Mouse (Mus musculus) lung, embryonic 14.5 days (tissue): ENCODE data around the gene Coil. TPM values are rescaled to one million over a fixed set of nuclear protein-coding genes. Genes with fewer than 3 reads are reported as not detected.
A peak's percentile ranks its signal among the peaks of the same experiment; 100 is the strongest.
"Not testable (repeated sequence)": the region's sequence is repeated elsewhere in the genome, so short reads cannot be mapped to it uniquely, and the experiment has no call there.

Experiments used
- ATAC-seq: fragments of 200-750 bp; cut with Nextera tagmentation; 2 replicates; pipeline ENCODE4 v1.8.0; 2017; ENCODE audit warnings: mild to moderate bottlenecking, moderate TSS enrichment, moderate library complexity; ENCODE audit not compliant: insufficient read depth
- DNase-seq: peaks from one replicate; pipeline ENCODE4 v3.0.0-alpha.2; 2015
- H3K27ac ChIP-seq: fragments of 300-500 bp; sonication (generic); 2 replicates; pipeline ENCODE4 v1.5.1; 2014; ENCODE audit warnings: low read depth, mild to moderate bottlenecking, moderate library complexity
- H3K27me3 ChIP-seq: fragments of 300-500 bp; sonication (generic); 2 replicates; pipeline ENCODE4 v1.6.1; 2014; ENCODE audit warnings: low read length, control low read depth; ENCODE audit not compliant: insufficient read depth
- H3K36me3 ChIP-seq: fragments of 300-500 bp; sonication (generic); 2 replicates; pipeline ENCODE4 v1.6.1; 2014; ENCODE audit warnings: control low read depth; ENCODE audit not compliant: insufficient read depth
- H3K4me1 ChIP-seq: fragments of 300-500 bp; sonication (generic); 2 replicates; pipeline ENCODE4 v1.6.1; 2014; ENCODE audit warnings: antibody characterized with exemption, control low read depth; ENCODE audit not compliant: insufficient read depth
- H3K4me2 ChIP-seq: fragments of 300-500 bp; sonication (generic); 2 replicates; pipeline ENCODE4 v1.6.1; 2014; ENCODE audit warnings: mild to moderate bottlenecking
- H3K4me3 ChIP-seq: fragments of 300-500 bp; sonication (generic); 2 replicates; pipeline ENCODE4 v1.5.1; 2014; ENCODE audit warnings: low read depth, low read length
- H3K9ac ChIP-seq: fragments of 300-500 bp; sonication (generic); 2 replicates; pipeline ENCODE4 v1.6.1; 2014
- H3K9me3 ChIP-seq: fragments of 300-500 bp; sonication (generic); 2 replicates; pipeline ENCODE4 v1.6.1; 2016; ENCODE audit warnings: low read depth, low read length, control low read depth
- CTCF ChIP-seq: IDR thresholded peaks from 2 replicates; pipeline ENCODE4 v1.5.1; 2016; ENCODE audit warnings: antibody characterized with exemption, low read depth
- WGBS: fragments of 180-500 bp; shearing (Covaris S2); extraction: QIAGEN DNeasy Blood & Tissue Kit; methylation state at CpG from one replicate; pipeline ENCODE4 v1.1.7; 2014; 5-methylcytosine and 5-hydroxymethylcytosine counted together
- polyA plus RNA-seq: library from polyadenylated mRNA; unstranded; fragments of >200 nt; fragmentation: Nextera tagmentation; extraction: Ambion mirVana; gene quantifications from 2 replicates; pipeline ENCODE4 v1.2.1, GENCODE M21; 2014

Coil gene
- polyA plus RNA-seq, 1 experiment from 2014 or later = 12.2 TPM

DNA sequence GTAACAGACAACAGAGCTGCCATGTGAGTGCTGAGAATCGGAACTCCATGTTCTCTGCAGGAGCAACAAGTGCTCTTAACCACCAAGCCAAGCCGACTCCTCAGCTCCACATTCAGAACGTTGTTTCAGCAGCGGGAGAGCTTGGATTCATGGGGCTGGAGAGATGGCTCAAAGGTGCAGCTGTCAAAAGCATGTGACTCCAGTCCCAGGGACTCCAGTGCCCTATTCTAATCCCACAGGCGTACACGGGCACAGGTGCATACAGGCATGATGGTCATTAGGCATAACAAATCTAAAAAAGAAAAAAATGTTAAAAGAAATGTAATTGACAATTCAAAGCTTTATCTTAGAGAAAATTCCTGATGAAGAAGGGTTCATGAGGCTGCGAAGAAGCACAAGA lies 23.1 kb downstream of the Coil start:
- Histone ChIP-seq H3K27me3 (no peaks in the 10 kb centered on the region), H3K36me3 (peaks cover 19% of the 10 kb centered on the region), H3K27ac (no peak overlapping the region), H3K4me3 (no peak overlapping the region), H3K9ac (no peak overlapping the region), H3K4me1 (no peaks in the 10 kb centered on the region), H3K4me2 (no peak overlapping the region), H3K9me3 (no peaks in the 10 kb centered on the region)
- TF ChIP-seq CTCF = no peak
- ATAC-seq = no peak
- no peak for DNase-seq
- 48% methylated on average over 7 of the region's 7 CpGs for WGBS

DNA sequence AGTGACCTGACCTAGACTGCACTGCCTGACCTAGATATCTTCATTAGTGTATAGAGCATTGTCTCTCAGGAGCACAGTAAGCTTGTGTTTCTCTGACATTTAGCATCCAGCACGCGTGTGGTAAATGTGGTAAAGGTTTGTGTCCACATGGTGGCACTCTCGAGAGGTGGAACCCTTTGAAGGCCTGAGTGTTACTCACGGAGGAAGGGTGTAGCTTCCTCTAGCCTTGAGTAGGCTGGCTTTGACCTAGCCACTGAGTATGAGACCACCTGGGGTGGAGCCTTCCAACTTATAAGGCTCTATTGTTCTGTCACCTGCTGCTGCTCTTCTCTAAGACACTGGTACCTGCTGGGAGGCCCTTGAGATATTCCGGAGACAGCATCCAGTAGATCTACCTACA lies 23.6 kb downstream of the Coil start:
- Histone ChIP-seq H3K4me3 (no peak overlapping the region), H3K9ac (no peak overlapping the region), H3K4me2 (no peak overlapping the region), H3K27ac (no peak overlapping the region), H3K36me3 (peaks cover 14% of the 10 kb centered on the region), H3K9me3 (no peaks in the 10 kb centered on the region), H3K27me3 (no peaks in the 10 kb centered on the region), H3K4me1 (no peaks in the 10 kb centered on the region)
- DNase-seq = peak; percentile 79
- peak; percentile 69 for TF ChIP-seq CTCF
- peak; percentile 53; the same call in 1 of the 2 replicates for ATAC-seq
- 17% methylated on average over 5 of the region's 5 CpGs for WGBS

DNA sequence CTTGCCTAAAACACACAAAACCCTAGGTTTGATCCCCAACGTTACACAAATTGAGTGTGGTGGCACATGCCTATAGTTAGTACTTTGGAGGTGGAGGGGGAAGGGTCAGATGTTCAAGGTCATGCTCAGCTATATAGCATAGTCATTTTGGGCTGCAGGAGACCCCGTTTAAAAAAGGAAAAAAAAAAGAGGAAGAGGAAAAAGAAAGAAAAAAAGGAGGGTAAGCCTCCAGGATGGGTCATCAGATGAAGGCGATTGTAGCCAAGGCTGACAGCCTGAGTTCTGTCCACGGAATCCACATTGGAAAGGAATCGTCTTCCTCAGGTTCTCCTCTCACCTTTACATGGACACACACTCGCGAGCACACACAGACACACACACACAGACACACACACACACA lies 24.4 kb downstream of the Coil start:
- Histone ChIP-seq H3K4me2 (no peak overlapping the region), H3K9ac (no peak overlapping the region), H3K27me3 (no peaks in the 10 kb centered on the region), H3K4me3 (no peak overlapping the region), H3K36me3 (peaks cover 10% of the 10 kb centered on the region), H3K27ac (no peak overlapping the region), H3K9me3 (no peaks in the 10 kb centered on the region), H3K4me1 (no peaks in the 10 kb centered on the region)
- WGBS = 79% methylated on average over 7 of the region's 7 CpGs
- TF ChIP-seq CTCF = no peak
- ATAC-seq = no peak
- DNase-seq = no peak

DNA sequence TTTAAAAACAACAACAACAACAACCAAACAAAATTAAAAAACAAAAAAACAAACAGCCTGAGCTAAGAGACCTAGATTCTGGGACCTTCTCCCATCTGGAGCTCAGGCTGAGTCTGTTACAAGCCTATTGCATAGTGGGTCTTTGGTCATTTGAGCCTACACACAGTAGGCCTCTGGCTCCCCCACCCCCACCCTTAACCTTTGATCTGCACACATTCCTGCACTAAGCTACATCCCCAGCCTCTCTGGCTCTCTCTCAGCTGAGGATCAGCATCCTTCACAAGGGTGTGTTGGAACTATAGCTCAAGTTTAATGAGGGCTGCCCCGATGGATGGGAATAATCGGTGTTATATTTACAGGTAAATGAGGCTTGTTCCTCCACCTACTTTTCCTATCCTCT lies 25.6 kb downstream of the Coil start:
- H3K4me2 ChIP-seq = no peak overlapping the region
- H3K9ac ChIP-seq = no peak overlapping the region
- DNase-seq (no peak), ATAC-seq (no peak)
- no peak for TF ChIP-seq CTCF
- peaks cover 9% of the 10 kb centered on the region for H3K36me3 ChIP-seq
- no peaks in the 10 kb centered on the region for H3K4me1 ChIP-seq
- no peak overlapping the region for H3K27ac ChIP-seq
- H3K27me3 ChIP-seq = no peaks in the 10 kb centered on the region
- 79% methylated on average over 2 of the region's 2 CpGs for WGBS
- no peaks in the 10 kb centered on the region for H3K9me3 ChIP-seq
- H3K4me3 ChIP-seq = no peak overlapping the region

DNA sequence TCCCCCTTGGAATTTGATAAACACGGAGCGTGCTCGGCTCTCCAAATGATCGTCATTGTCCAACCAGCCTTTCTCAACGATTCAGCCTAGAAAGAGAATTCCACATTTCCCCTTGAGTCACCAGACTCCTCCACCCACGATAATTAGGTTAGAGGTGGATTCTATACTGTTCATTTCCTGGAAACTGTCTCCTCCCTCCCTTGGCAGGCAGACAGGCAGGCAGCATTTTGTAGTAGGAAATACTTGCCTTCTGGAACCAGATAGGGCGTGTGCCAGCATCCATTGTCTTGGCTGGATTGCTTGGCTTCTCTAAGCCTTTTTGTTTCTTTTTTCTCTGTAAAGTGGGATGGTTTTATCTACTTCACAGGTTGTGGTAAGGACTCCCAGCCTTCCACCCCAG lies 26.4 kb downstream of the Coil start:
- no peaks in the 10 kb centered on the region for H3K27me3 ChIP-seq
- no peak overlapping the region for H3K4me3 ChIP-seq
- H3K27ac ChIP-seq = no peak overlapping the region
- no peak for TF ChIP-seq CTCF
- no peak overlapping the region for H3K4me2 ChIP-seq
- no peak overlapping the region for H3K9ac ChIP-seq
- no peaks in the 10 kb centered on the region for H3K9me3 ChIP-seq
- WGBS = 53% methylated on average over 7 of the region's 7 CpGs
- peaks cover under 1% of the 10 kb centered on the region; the same call in 1 of the 2 replicates for H3K36me3 ChIP-seq
- DNase-seq (peak; percentile 55), ATAC-seq (no peak)
- no peaks in the 10 kb centered on the region for H3K4me1 ChIP-seq

DNA sequence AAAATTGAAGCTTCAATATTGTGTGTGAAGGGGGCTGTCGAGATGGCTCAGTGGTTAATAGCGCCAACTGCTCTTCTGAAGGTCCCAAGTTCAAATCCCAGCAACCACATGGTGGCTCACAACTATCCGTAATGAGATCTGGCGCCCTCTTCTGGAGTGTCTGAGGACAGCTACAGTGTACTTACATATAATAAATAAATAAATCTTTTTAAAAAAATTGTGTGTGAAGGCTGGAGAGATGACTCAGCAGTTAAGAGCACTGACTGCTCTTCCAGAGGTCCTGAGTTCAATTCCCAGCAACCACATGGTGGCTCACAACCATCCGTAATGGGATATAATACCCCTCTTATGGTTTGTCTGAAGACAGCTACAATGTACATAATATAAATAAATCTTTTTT lies 27.3 kb downstream of the Coil start:
- H3K4me1 ChIP-seq, H3K4me2 ChIP-seq, H3K27ac ChIP-seq, DNase-seq, H3K4me3 ChIP-seq, H3K9ac ChIP-seq, H3K36me3 ChIP-seq, ATAC-seq, H3K27me3 ChIP-seq, H3K9me3 ChIP-seq: not testable (repeated sequence)
- WGBS = 84% methylated on average over 5 of the region's 5 CpGs

DNA sequence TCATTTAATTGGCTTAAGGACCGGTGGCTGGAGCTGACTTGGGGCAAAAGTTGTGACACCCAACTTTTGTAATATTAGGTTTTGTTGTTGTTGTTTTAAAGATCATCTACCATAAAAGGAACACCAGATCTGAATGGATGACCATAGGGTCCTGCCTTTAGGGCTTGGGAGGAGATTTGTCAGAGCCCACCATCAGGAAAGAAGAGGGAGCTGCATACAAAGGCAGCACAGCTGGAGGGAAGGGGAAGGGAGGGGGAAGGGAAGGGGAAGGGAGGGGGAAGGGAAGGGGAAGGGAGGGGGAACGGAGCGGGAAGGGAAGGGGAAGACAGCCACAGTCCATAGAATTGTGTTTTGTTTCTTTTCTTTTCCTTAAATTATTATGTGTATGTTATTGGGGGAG lies 28.4 kb downstream of the Coil start:
- no peak for TF ChIP-seq CTCF
- 29% methylated on average over 3 of the region's 3 CpGs for WGBS
- Histone ChIP-seq H3K4me3 (no peak overlapping the region), H3K9me3 (no peaks in the 10 kb centered on the region), H3K27me3 (no peaks in the 10 kb centered on the region), H3K36me3 (no peaks in the 10 kb centered on the region), H3K4me1 (peaks cover 9% of the 10 kb centered on the region; the same call in 1 of the 2 replicates), H3K4me2 (peak overlapping the region; percentile 80), H3K9ac (no peak overlapping the region), H3K27ac (no peak overlapping the region)
- DNase-seq (no peak), ATAC-seq (no peak)
